Mouse (Mus musculus): ENCODE results near the gene Gpr139.

DNA sequence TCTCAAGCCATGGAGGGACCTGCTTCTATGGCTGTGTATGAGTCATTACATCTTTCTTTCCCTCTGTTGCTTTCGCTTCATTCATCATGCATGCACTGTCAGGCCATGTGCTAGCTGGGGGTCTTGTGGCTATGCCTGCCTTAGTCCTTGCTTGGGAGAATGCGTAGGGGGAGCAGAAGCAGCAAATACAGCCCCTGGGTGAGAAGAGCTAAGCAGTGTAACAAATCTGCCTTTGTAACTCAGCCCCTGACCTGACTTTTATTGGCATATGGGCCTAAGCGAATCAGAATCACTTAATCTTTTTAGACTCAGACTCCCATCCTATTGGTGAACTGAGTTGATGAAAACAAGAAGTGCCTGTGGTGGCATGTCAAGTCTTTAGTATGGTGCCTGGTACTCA is 22.8 kb upstream of the Gpr139 start:
- TF ChIP-seq CTCF (IDR thresholded peaks at IDR 0.05; ENCODE audit: control insufficient read depth, insufficient read depth, insufficient read length) (no peak), FOSL1 (IDR thresholded peaks at IDR 0.05; ENCODE audit: insufficient read depth, low read length, poor library complexity, severe bottlenecking) (no peak)
